Mouse (Mus musculus): ENCODE data around the gene Tent4b.

- TF ChIP-seq EP300 (IDR thresholded peaks at IDR 0.05; ENCODE audit: low read depth) (no peak), CTCF (IDR thresholded peaks at IDR 0.05; ENCODE audit: low read depth) (no peak)
These were observed 38.6 kb downstream of the Tent4b start for GRCm38 (mm10) chr8:88237606-88238005.
